Mouse (Mus musculus) E14TG2a.4 (cell line): ENCODE data around the gene Gjb3.

Experiments
- H3K27me3 ChIP-seq: 2 replicates; pipeline ENCODE4 v1.6.1; 2014; ENCODE audit warnings: low read length, control low read depth; ENCODE audit not compliant: insufficient read depth
- H3K36me3 ChIP-seq: 2 replicates; pipeline ENCODE4 v1.6.1; 2014; ENCODE audit warnings: low read length, control low read depth; ENCODE audit not compliant: insufficient read depth
- H3K4me1 ChIP-seq: replicated peaks from 2 replicates; pipeline ENCODE4 v1.6.1; 2014; ENCODE audit warnings: low read depth, low read length, control low read depth
- H3K4me3 ChIP-seq: replicated peaks from 2 replicates; pipeline ENCODE4 v1.5.1; 2014; ENCODE audit warnings: mild to moderate bottlenecking, low read length
- H3K9me3 ChIP-seq: 2 replicates; pipeline ENCODE4 v1.6.1; 2014; ENCODE audit warnings: low read length, control low read depth
- CTCF ChIP-seq: conservative IDR thresholded peaks from 2 replicates; pipeline ENCODE4 v1.5.1; 2014; ENCODE audit warnings: low read length
- NANOG ChIP-seq: IDR thresholded peaks from 2 replicates; pipeline ENCODE4 v1.6.1; 2014; ENCODE audit warnings: borderline replicate concordance, low read length, mixed read lengths
- POU5F1 ChIP-seq: IDR thresholded peaks from 2 replicates; pipeline ENCODE4 v1.6.1; 2014; ENCODE audit warnings: low read length, borderline replicate concordance

The Gjb3 gene

GRCm38 (mm10) chr4:127289039-127289548, 41.5 kb downstream of the Gjb3 start:
- Histone ChIP-seq H3K4me3 (no peak overlapping the region), H3K27me3 (0 out of 2 replicates have a peak, but pooled peaks cover 6% of the 10 kb centered on the region)
- no peak for TF ChIP-seq NANOG
- no peak for TF ChIP-seq CTCF
- TF ChIP-seq POU5F1, result no peak

GRCm38 (mm10) chr4:127286907-127287306, 43.7 kb downstream of the Gjb3 start:
- TF ChIP-seq POU5F1 (no peak), CTCF (no peak), NANOG (no peak)
- H3K4me1 ChIP-seq, result peaks cover 7% of the 10 kb centered on the region; the same call in 1 of the 2 replicates
- H3K9me3 ChIP-seq, result no peaks in the 10 kb centered on the region
- no peak overlapping the region for H3K4me3 ChIP-seq
- 0 out of 2 replicates have a peak, but pooled peaks cover 3% of the 10 kb centered on the region for H3K27me3 ChIP-seq
- no peaks in the 10 kb centered on the region for H3K36me3 ChIP-seq

More at GRCm38 (mm10) chr4:127289039-127289548, 41.5 kb downstream of the Gjb3 start:
- H3K4me1 ChIP-seq, result peaks cover 13% of the 10 kb centered on the region
- H3K9me3 ChIP-seq, result no peaks in the 10 kb centered on the region
- H3K36me3 ChIP-seq, result no peaks in the 10 kb centered on the region

- Histone ChIP-seq H3K36me3 (no peaks in the 10 kb centered on the region), H3K4me1 (peaks cover 6% of the 10 kb centered on the region), H3K4me3 (no peak overlapping the region), H3K9me3 (no peaks in the 10 kb centered on the region), H3K27me3 (no peaks in the 10 kb centered on the region)
- TF ChIP-seq NANOG, result no peak
- no peak for TF ChIP-seq POU5F1
- TF ChIP-seq CTCF, result no peak
These were observed 51.4 kb downstream of the Gjb3 start for GRCm38 (mm10) chr4:127279241-127279640.

- H3K36me3 ChIP-seq, result no peaks in the 10 kb centered on the region
- no peaks in the 10 kb centered on the region for H3K9me3 ChIP-seq
- TF ChIP-seq POU5F1 (no peak), CTCF (no peak), NANOG (no peak)
- H3K27me3 ChIP-seq, result no peaks in the 10 kb centered on the region
- 0 out of 2 replicates have a peak overlapping the region, but pooled peaks have one; percentile 32 for H3K4me3 ChIP-seq
- H3K4me1 ChIP-seq, result peaks cover 6% of the 10 kb centered on the region
These were observed 52.1 kb downstream of the Gjb3 start for GRCm38 (mm10) chr4:127278451-127279001.
